Mouse (Mus musculus) heart, postnatal 0 days (tissue): ENCODE measurements at regions not wholly inside any gene's neighbourhood (a gene's known extent, or its start where the extent isn't known, plus 50 kb on each side); places are given as distances from the start of the nearest gene placed in this dataset.

Experiments
- ATAC-seq: fragments of 200-750 bp; cut with Nextera tagmentation; 2 replicates; pipeline ENCODE4 v1.8.0; 2017; ENCODE audit warnings: low read depth, moderate number of reproducible peaks, moderate library complexity; ENCODE audit not compliant: insufficient read depth
- DNase-seq: peaks from one replicate; pipeline ENCODE4 v3.0.0-alpha.2; 2016; ENCODE audit warnings: low spot score
- H3K27ac ChIP-seq: fragments of 300-500 bp; sonication (generic); 2 replicates; pipeline ENCODE4 v1.5.1; 2014; ENCODE audit warnings: low read depth, mild to moderate bottlenecking
- H3K27me3 ChIP-seq: fragments of 300-500 bp; sonication (generic); 2 replicates; pipeline ENCODE4 v1.6.1; 2014; ENCODE audit warnings: low read length, mixed read lengths; ENCODE audit not compliant: control insufficient read depth, insufficient read depth
- H3K36me3 ChIP-seq: fragments of 300-500 bp; sonication (generic); replicated peaks from 2 replicates; pipeline ENCODE4 v1.6.1; 2014; ENCODE audit warnings: low read length, mixed read lengths; ENCODE audit not compliant: control insufficient read depth, insufficient read depth
- H3K4me1 ChIP-seq: fragments of 300-500 bp; sonication (generic); 2 replicates; pipeline ENCODE4 v1.6.1; 2014; ENCODE audit warnings: antibody characterized with exemption; ENCODE audit not compliant: control insufficient read depth, insufficient read depth
- H3K4me2 ChIP-seq: fragments of 300-500 bp; sonication (generic); 2 replicates; pipeline ENCODE4 v1.6.1; 2014; ENCODE audit warnings: low read depth, mild to moderate bottlenecking, low read length, moderate library complexity
- H3K4me3 ChIP-seq: fragments of 300-500 bp; sonication (generic); 2 replicates; pipeline ENCODE4 v1.5.1; 2014; ENCODE audit warnings: low read depth, low read length
- H3K9ac ChIP-seq: fragments of 300-500 bp; sonication (generic); replicated peaks from 2 replicates; pipeline ENCODE4 v1.6.1; 2014; ENCODE audit warnings: low read depth, low read length, mixed read lengths
- H3K9me3 ChIP-seq: fragments of 300-500 bp; sonication (generic); replicated peaks from 2 replicates; pipeline ENCODE4 v1.6.1; 2016; ENCODE audit warnings: low read length; ENCODE audit not compliant: control insufficient read depth
- CTCF ChIP-seq: IDR thresholded peaks from 2 replicates; pipeline ENCODE4 v1.5.1; 2016; ENCODE audit warnings: antibody characterized with exemption, control low read depth, low read depth
- EP300 ChIP-seq: IDR thresholded peaks from 2 replicates; pipeline ENCODE4 v1.6.1; 2016; ENCODE audit warnings: antibody characterized with exemption, low read depth
- WGBS: fragments of 180-500 bp; shearing (Covaris S2); extraction: QIAGEN DNeasy Blood & Tissue Kit; methylation state at CpG from one replicate; pipeline ENCODE4 v1.1.7; 2014; 5-methylcytosine and 5-hydroxymethylcytosine counted together

- no peak overlapping the region for H3K4me3 ChIP-seq
- ATAC-seq: no peak
- no peaks in the 10 kb centered on the region for H3K27me3 ChIP-seq
- H3K9ac ChIP-seq: no peak overlapping the region
- WGBS: 78% methylated on average over 4 of the region's 4 CpGs
- TF ChIP-seq EP300: no peak
- TF ChIP-seq CTCF: no peak
- H3K27ac ChIP-seq: no peak overlapping the region
- H3K4me1 ChIP-seq: no peaks in the 10 kb centered on the region
- H3K36me3 ChIP-seq: no peaks in the 10 kb centered on the region
- no peaks in the 10 kb centered on the region for H3K9me3 ChIP-seq
- no peak overlapping the region for H3K4me2 ChIP-seq
- DNase-seq: no peak
These were observed 105.1 kb upstream of the Daam1 start for GRCm38 (mm10) chr12:71725713-71726336.

GRCm38 (mm10) chr12:71743345-71743744 is 87.5 kb upstream of the Daam1 start:
- ATAC-seq: no peak
- TF ChIP-seq EP300: no peak
- TF ChIP-seq CTCF: no peak
- Histone ChIP-seq H3K4me2 (no peak overlapping the region), H3K4me1 (peaks cover 17% of the 10 kb centered on the region), H3K9ac (no peak overlapping the region), H3K9me3 (no peaks in the 10 kb centered on the region), H3K4me3 (no peak overlapping the region), H3K36me3 (no peaks in the 10 kb centered on the region), H3K27ac (no peak overlapping the region), H3K27me3 (no peaks in the 10 kb centered on the region)
- WGBS: 68% methylated on average over 2 of the region's 2 CpGs
- DNase-seq: no peak

GRCm38 (mm10) chr12:71746011-71746410 is 84.9 kb upstream of the Daam1 start:
- H3K9me3 ChIP-seq: no peaks in the 10 kb centered on the region
- no peak overlapping the region for H3K27ac ChIP-seq
- TF ChIP-seq CTCF (no peak), EP300 (no peak)
- 71% methylated on average over 6 of the region's 6 CpGs for WGBS
- DNase-seq (no peak), ATAC-seq (no peak)
- H3K4me3 ChIP-seq: no peak overlapping the region
- peaks cover 31% of the 10 kb centered on the region for H3K4me1 ChIP-seq
- H3K36me3 ChIP-seq: no peaks in the 10 kb centered on the region
- H3K4me2 ChIP-seq: no peak overlapping the region
- no peak overlapping the region for H3K9ac ChIP-seq
- no peaks in the 10 kb centered on the region for H3K27me3 ChIP-seq

- H3K27ac ChIP-seq: peak overlapping the region; percentile 81
- no peak overlapping the region for H3K9ac ChIP-seq
- no peaks in the 10 kb centered on the region for H3K27me3 ChIP-seq
- H3K9me3 ChIP-seq: no peaks in the 10 kb centered on the region
- no peak for TF ChIP-seq EP300
- no peak for TF ChIP-seq CTCF
- peak overlapping the region; percentile 51 for H3K4me2 ChIP-seq
- no peaks in the 10 kb centered on the region for H3K36me3 ChIP-seq
- no peak overlapping the region for H3K4me3 ChIP-seq
- WGBS: 57% methylated on average over 10 of the region's 10 CpGs
- H3K4me1 ChIP-seq: peaks cover 25% of the 10 kb centered on the region
- ATAC-seq (no peak; the same call in 1 of the 2 replicates), DNase-seq (no peak)
These were observed 83.5 kb upstream of the Daam1 start for GRCm38 (mm10) chr12:71747386-71747785.

DNA sequence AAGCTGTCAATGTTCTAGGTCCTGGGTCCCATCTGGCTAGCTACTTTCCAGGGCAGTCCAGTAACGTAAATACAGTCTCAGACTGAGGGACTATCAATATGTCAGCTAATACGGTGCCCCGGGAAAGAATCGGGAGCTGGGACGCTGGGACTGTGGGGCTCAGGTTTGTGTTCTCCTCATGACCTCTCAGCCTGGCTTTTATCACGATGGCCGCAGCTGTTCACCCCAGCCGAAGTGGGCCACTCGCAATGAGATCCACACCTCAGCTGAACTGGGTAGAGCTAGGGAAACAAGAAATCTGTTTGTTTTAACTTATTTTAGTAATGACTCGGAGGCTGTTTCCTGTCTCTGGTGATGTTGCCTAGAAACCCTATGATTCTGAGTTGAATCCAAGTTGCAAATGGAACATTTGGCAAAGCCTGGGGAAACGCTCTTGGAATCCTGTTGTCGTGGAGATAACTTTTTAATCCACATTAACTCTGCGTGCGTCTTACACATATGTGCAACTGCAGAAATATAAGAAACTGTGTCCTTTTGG is 83.0 kb upstream of the Daam1 start:
- WGBS: 24% methylated on average over 14 of the region's 14 CpGs

DNA sequence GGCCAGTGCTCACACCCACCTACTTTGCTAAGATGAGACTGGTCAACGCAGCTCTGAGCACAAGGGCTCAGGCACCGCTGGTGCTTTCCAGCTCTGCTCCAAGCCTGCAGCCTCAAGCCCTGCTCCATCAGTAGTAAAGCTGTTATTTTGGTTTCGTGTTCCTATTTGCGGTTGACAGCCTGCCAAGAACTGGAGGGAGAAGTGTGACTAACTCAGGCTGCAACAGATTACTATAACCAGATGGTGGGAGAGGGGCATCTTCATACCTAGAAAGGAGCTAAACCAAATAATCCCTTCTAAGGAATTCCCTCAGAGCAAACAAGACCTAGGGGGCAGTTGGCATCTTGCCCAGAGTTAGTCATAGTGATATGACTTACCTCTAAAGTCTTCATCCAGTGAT is 82.1 kb upstream of the Daam1 start:
- H3K27me3 ChIP-seq: no peaks in the 10 kb centered on the region
- no peaks in the 10 kb centered on the region for H3K36me3 ChIP-seq
- H3K4me1 ChIP-seq: peaks cover 25% of the 10 kb centered on the region
- H3K4me3 ChIP-seq: peak overlapping the region; percentile 10; the same call in 1 of the 2 replicates
- ATAC-seq (peak; percentile 77), DNase-seq (peak; percentile 87)
- TF ChIP-seq CTCF: no peak
- whole genome bisulfite sequencing: 6% methylated on average over 4 of the region's 4 CpGs
- H3K27ac ChIP-seq: peak overlapping the region; percentile 81
- H3K9me3 ChIP-seq: no peaks in the 10 kb centered on the region
- peak overlapping the region; percentile 51 for H3K4me2 ChIP-seq
- no peak overlapping the region for H3K9ac ChIP-seq

More for the DNA sequence above, 83.0 kb upstream of the Daam1 start:
- peak; percentile 82 for DNase-seq
- Histone ChIP-seq H3K4me1 (peaks cover 25% of the 10 kb centered on the region), H3K36me3 (no peaks in the 10 kb centered on the region), H3K9ac (no peak overlapping the region), H3K27ac (peak overlapping the region; percentile 81), H3K4me3 (no peak overlapping the region), H3K27me3 (no peaks in the 10 kb centered on the region), H3K9me3 (no peaks in the 10 kb centered on the region), H3K4me2 (peak overlapping the region; percentile 51)
- ATAC-seq: peak; percentile 38
- TF ChIP-seq CTCF (no peak), EP300 (no peak)
